Mouse (Mus musculus): ENCODE measurements at regions not wholly inside any gene's neighbourhood (a gene's known extent, or its start where the extent isn't known, plus 50 kb on each side); places are given as distances from the start of the nearest gene placed in this dataset.

DNA sequence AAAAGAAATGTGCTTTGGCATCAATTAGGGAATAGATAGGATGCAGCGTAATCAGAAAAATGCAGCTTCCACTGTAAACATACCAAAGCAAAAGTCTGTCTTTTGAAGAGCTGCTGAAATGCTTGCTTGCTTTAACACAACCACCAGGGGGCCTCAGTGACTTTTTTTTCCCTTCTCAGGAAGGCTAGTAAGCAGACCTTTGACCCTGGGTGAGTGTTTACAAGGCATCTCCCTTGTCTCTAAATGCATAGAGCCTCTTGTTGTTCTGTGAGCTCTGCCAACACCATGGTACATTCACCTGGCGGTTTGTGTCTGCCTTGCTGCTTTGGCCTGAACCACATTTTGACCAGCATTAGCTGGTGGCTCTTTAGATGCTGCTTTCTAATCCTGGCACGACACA is 191.9 kb upstream of the C9orf72 start:
- DNase-seq (ENCODE audit: low read depth, low spot score) = no peak

GRCm38 (mm10) chr4:35413488-35413887 is 187.5 kb upstream of the C9orf72 start:
- no peak for DNase-seq (ENCODE audit: low read depth, low spot score)

- no peak for DNase-seq (ENCODE audit: low read depth, low spot score)
These were observed 179.5 kb upstream of the C9orf72 start for GRCm38 (mm10) chr4:35405301-35406006.

DNA sequence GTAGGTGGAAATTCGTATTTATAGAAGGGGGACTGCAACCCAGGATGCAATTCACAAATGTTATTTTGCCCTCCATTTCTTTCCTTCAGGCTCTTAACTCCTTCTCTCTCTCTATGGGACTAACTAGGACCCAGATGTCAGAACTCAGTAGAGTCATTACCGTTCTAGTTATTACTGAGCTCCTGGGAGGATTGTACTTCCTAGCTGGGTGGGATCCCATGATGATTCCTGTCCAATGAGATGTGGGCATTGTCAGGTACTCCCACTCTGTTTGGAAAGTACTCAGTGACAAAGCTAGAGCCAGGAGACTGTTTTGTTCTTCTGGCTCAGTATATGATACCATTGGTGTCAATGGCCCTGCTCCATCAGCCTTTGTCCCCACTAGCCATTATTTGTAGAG is 178.1 kb upstream of the C9orf72 start:
- DNase-seq (ENCODE audit: low read depth, low spot score) = no peak

GRCm38 (mm10) chr4:35403594-35403993 is 177.6 kb upstream of the C9orf72 start:
- DNase-seq (ENCODE audit: low read depth, low spot score) = no peak

DNA sequence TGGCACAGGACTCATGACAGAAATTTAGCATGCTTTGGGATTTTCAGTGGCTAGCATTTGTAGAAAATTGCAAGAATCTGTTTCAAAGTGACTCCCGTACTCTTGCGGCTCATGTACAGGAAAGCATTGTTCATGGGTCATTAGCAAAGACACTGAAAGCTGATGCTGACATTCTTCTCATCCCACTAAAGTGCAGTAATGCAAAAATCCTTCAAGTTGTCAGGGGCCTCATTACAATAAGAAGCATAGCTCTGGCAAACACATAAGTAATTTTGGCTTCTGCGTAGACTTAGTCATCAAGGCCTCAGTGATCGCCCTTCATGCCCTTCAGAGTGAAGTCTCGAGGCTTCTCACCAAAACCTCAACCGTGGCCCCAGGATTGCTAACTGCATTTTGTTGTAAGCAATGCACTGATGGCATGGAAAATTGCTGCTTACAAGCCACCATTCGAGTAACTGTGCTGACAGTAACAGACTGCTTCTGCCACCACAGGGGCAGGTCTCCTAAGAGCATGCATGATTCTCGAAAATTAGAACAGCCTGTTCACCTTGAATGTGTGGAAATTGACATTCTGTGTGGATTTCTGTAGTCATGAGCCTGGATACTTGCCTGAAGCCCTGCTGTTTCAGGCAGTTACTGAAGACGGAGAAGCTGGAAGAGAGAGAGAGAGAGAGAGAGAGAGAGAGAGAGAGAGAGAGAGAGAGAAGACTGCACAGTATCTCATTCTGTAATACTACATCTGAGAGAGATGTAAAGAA is 176.6 kb upstream of the C9orf72 start:
- no peak for DNase-seq (ENCODE audit: low read depth, low spot score)

- DNase-seq (ENCODE audit: low read depth, low spot score) = no peak
These were observed 175.8 kb upstream of the C9orf72 start for GRCm38 (mm10) chr4:35401783-35402182.

DNA sequence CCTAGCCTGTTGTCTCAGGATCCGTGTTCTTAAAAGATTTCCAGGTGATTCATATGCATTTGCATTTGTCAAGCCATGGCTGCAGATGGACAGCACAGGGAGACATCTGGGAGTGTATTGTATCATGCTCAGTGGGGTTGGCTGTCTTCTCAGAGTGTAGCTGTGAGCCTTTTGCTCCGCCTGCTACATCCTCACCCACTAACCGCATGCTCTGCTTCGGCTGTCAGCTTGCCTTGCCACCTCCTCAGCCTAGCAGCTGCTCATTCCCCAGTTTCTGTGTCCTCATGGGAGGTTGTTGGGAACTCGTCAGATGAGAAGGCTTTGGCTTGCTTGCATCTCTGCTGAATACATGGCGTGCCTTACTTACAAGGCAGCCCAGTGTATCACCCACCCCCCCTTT is 174.5 kb upstream of the C9orf72 start:
- DNase-seq (ENCODE audit: low read depth, low spot score) = no peak

DNA sequence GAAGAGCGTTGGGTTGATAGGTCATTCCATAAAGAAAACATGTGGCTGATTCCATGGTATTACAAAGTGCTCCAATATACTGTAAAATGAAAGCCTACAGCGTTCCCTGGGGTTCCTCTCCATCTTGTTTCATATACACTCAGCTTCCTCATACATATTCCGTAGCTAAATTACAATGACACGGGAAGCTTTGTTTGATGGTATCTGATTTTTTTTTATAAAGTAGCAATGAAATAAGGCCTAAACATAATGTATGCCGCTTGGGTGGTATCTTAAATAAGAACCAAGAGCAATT is 169.6 kb upstream of the C9orf72 start:
- DNase-seq (ENCODE audit: low read depth, low spot score) = no peak

DNA sequence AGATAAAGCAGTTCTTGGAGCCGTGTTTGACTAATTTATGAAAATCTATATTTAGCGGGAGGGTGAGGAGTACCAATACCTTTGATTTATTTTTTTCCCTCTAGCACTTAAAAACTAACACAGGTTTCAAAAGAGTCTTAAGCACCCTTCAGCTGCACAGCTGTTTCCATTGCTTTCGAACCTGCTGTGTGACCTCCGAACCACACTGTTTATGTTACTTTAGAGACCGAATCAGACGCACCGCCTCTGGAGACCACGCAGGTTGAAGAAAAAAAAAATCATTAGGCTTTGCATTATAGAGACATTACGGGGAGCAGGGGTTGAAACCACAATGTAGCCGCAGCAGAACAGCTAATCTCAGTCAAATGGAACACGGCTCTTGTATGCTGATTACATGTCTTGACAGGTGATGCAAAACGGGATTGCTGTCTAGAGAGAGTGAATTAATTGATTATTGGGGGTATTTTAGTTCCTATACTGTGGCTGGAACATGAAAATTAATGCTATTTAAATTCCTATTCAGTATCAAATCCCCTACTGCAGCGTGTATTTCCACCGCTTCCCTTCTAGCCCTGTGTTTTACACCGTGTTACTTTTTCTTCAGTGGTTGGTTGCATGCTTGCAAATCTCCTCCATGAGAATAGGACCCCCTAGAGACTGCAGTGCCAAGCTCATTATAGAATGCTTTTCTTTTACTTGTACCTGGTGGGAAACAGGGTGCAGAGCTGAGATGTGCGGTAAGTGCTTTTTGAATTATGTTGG is 169.0 kb upstream of the C9orf72 start:
- no peak for DNase-seq (ENCODE audit: low read depth, low spot score)

- DNase-seq (ENCODE audit: low read depth, low spot score) = no peak
These were observed 149.8 kb upstream of the C9orf72 start for GRCm38 (mm10) chr4:35375791-35376190.

GRCm38 (mm10) chr4:35373213-35373860 is 147.4 kb upstream of the C9orf72 start:
- DNase-seq (ENCODE audit: low read depth, low spot score) = no peak

DNA sequence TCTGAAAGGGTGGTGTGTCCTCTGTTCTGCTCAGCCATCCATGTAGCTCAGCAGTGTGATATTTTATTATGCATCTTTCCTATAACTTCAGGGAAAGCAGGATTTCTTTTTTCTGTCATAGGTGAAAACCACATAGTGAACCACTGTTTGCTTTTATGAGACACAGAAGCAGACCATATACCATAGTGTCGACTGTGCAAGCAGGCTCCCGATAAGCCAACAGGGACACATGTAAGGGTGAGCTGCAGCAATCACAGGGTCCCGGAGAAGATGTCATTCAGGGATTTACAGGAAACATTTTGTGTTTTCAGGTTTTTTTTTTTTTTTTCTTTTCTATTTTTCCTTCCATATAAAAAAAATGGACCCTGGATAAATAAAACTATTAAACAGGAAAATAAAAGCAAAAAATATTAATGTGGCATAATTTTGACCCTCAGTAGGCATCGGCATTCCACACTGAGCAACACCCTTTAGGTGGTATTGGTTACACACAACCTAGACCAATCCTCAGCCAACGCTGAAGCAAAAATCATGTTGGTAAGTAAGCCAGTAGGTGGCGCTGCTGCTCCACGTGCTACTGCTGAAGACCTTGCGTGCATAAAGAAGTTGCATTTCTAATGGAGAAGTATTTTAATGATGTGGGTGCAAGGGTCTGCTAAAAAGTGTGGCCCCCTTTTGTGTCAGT is 146.7 kb upstream of the C9orf72 start:
- DNase-seq (ENCODE audit: low read depth, low spot score) = peak; percentile 15

- no peak for DNase-seq (ENCODE audit: low read depth, low spot score)
These were observed 138.2 kb upstream of the C9orf72 start for GRCm38 (mm10) chr4:35364161-35364560.

GRCm38 (mm10) chr4:35362176-35362575 is 136.2 kb upstream of the C9orf72 start:
- DNase-seq (ENCODE audit: low read depth, low spot score) = no peak

DNA sequence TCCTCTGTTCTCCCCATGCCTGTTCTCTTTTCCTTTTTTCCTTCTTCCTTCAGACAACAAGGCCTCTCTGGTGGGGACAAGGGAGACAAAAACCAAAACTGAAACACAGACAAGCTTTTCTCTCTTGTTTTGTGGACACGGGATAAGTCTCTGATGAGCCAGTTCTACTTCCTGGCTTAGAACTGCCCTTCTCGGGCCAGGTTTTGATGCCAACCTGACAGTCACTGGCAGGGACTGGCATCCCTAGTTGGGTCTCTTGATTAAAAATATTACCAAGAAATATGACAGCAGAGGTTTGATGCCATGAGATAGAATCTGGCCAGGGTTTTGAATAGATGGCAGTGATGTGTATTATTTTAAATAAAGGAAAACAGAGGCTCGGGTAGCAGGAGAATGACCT is 133.4 kb upstream of the C9orf72 start:
- DNase-seq (ENCODE audit: low read depth, low spot score) = no peak

DNA sequence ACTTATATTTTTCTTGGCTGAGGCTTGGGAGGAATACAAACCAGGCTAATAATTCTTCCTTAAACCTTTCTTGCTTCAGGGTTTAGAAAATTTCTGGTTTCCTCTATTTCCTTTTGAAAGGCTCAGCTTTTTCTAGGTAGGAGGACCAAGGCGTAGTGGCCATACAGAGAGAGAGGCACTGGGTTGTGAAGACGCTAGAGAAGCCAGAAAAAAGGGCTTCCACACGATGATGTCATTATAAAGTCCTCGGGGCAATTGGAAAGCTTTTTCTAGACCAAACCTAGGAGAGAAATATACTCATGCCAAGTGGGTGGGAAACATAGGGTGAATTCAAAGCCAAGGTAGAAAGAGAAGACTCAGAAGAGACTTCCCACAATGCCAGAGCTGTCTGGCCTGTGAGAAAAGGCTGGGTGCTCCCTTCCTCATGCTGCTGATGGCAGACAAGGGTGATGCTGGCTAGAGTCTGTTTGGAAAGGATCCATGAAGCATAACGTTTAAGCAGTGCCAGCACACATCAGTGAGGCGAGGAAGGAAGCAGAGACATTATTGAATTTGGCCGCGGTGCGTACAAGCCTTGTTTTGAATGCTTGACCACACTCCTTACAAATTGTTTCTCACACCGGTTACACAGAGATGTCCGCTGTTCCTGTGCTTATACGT is 131.1 kb upstream of the C9orf72 start:
- no peak for DNase-seq (ENCODE audit: low read depth, low spot score)

DNA sequence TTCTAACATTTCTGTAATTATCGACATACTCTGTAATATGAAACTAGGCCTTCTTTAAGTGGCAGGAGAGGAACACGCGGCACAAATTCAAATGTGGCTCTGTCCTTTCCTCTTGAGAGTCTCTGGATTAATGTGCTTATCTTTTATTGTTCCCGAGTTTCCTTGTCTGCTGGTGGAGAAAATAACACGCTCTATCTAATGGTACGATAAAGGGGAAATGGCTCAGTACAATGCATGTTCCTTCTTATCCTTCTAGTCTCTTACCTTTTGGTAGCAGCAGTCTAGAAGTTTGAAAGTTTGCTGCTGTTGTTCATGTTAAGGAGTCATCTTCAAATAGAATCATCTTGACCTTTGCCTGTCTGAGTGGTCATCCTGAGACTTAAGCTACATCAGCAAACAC is 130.1 kb upstream of the C9orf72 start:
- no peak for DNase-seq (ENCODE audit: low read depth, low spot score)

- no peak for DNase-seq (ENCODE audit: low read depth, low spot score)
These were observed 128.1 kb upstream of the C9orf72 start for GRCm38 (mm10) chr4:35354046-35354445.

DNA sequence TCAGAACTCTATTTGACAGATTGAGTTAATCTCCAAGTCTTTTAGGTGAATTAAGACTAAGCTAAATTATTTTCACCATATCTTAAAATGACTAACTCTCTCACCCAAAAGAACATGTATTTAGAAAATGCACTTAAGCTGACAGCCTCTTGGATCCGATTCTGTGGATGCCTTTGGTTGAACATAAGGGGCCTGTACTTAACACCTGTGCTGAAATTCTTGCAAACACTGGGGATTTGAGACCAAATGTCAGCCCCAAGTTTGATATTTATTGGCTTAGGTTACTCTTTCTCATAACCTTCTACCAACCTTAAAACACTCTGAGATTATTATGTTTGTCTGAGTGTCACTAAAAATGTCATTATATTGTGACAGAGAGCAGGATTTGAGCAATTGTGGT is 126.6 kb upstream of the C9orf72 start:
- DNase-seq (ENCODE audit: low read depth, low spot score) = no peak

GRCm38 (mm10) chr4:35350465-35350864 is 124.5 kb upstream of the C9orf72 start:
- DNase-seq (ENCODE audit: low read depth, low spot score) = no peak

Measured in skeletal muscle tissue, adult 2 months (tissue).